Mouse (Mus musculus): ENCODE measurements at regions not wholly inside any gene's neighbourhood (a gene's known extent, or its start where the extent isn't known, plus 50 kb on each side); places are given as distances from the start of the nearest gene placed in this dataset.

DNA sequence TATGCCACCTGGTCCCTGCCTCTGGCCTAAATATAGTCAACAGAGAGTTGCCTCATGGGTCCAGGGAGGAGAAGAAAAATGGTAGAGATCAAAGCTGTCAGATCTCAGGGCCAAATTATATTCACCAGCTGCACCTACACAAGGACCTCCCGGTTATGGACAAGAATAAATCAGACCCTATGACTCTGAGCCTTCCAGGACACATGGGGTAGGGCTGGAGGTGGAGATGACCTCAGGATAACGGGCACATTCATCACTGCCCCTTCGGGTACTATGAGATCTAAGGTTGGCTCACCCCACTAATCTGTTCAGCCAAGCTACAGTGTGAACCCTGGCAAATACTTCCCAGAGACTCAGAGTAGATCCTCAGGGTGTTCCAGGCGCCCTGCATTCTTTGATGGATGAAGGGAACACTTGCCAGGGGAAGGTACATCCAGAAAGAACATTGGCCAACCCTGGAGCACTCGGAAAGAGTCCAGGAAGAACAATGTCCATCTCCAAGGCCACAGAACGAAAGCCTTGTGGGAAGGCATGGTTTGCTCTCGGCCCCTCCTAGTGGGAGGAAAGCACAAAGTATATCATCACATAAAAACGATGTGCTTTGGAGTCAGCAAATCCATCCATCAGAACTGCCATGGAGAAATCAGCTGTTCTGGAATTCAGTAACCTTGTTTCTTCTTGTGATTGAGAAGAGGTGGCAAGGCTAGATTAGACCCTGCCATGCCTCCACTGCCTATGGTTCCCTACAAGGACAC, 191.2 kb upstream of the Rag2 start:
- TF ChIP-seq CTCF (conservative IDR thresholded peaks at IDR 0.05; ENCODE audit: low read length) = no peak
- Histone ChIP-seq H3K4me1 (replicated peaks; ENCODE audit: low read depth, low read length) (no peaks in the 10 kb centered on the region), H3K9me3 (ENCODE audit: low read length) (peaks cover 19% of the 10 kb centered on the region), H3K27me3 (ENCODE audit: insufficient read depth, low read length) (no peaks in the 10 kb centered on the region), H3K36me3 (ENCODE audit: insufficient read depth, low read length) (no peaks in the 10 kb centered on the region), H3K4me3 (replicated peaks; ENCODE audit: low read length) (no peak overlapping the region)

DNA sequence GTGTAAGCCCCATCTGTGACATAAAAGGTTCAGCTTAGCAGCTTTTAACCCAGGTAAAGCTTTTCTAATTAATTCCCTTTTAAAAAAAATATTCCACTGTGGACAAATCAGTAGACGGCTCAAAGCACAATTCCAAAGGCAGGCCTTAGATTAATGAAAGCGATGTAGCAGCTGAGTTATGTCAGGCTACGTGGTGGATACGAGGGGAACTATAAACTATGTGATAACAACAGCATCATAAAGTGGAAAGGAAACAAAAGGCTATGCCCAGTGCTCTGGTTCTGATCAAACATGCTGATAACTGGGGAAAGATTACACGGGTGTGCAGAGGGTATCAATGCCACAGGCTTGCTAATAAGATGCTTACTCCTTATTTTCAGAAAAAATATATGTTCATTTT, 184.3 kb upstream of the Rag2 start:
- Histone ChIP-seq H3K9me3 (ENCODE audit: low read length) (peaks cover 19% of the 10 kb centered on the region), H3K27me3 (ENCODE audit: insufficient read depth, low read length) (no peaks in the 10 kb centered on the region), H3K36me3 (ENCODE audit: insufficient read depth, low read length) (no peaks in the 10 kb centered on the region), H3K4me3 (replicated peaks; ENCODE audit: low read length) (no peak overlapping the region), H3K4me1 (replicated peaks; ENCODE audit: low read depth, low read length) (no peaks in the 10 kb centered on the region)
- TF ChIP-seq CTCF (conservative IDR thresholded peaks at IDR 0.05; ENCODE audit: low read length) (no peak), NANOG (IDR thresholded peaks at IDR 0.05; ENCODE audit: borderline replicate concordance, low read length) (no peak), POU5F1 (IDR thresholded peaks at IDR 0.05; ENCODE audit: borderline replicate concordance, low read length) (no peak)

- H3K27me3 ChIP-seq (ENCODE audit: insufficient read depth, low read length) = no peaks in the 10 kb centered on the region
- no peak for TF ChIP-seq POU5F1 (IDR thresholded peaks at IDR 0.05; ENCODE audit: borderline replicate concordance, low read length)
- H3K4me1 ChIP-seq (replicated peaks; ENCODE audit: low read depth, low read length) = no peaks in the 10 kb centered on the region
- no peaks in the 10 kb centered on the region for H3K36me3 ChIP-seq (ENCODE audit: insufficient read depth, low read length)
- peaks cover 13% of the 10 kb centered on the region for H3K9me3 ChIP-seq (ENCODE audit: low read length)
- no peak overlapping the region for H3K4me3 ChIP-seq (replicated peaks; ENCODE audit: low read length)
Measured at GRCm38 (mm10) chr2:101441081-101441630, 183.4 kb upstream of the Rag2 start.

- Histone ChIP-seq H3K36me3 (ENCODE audit: insufficient read depth, low read length) (no peaks in the 10 kb centered on the region), H3K27me3 (ENCODE audit: insufficient read depth, low read length) (no peaks in the 10 kb centered on the region), H3K9me3 (ENCODE audit: low read length) (no peaks in the 10 kb centered on the region), H3K4me1 (replicated peaks; ENCODE audit: low read depth, low read length) (no peaks in the 10 kb centered on the region), H3K4me3 (replicated peaks; ENCODE audit: low read length) (no peak overlapping the region)
- no peak for TF ChIP-seq POU5F1 (IDR thresholded peaks at IDR 0.05; ENCODE audit: borderline replicate concordance, low read length)
- no peak for TF ChIP-seq NANOG (IDR thresholded peaks at IDR 0.05; ENCODE audit: borderline replicate concordance, low read length)
- TF ChIP-seq CTCF (conservative IDR thresholded peaks at IDR 0.05; ENCODE audit: low read length) = no peak
Measured at GRCm38 (mm10) chr2:101455591-101455990, 168.9 kb upstream of the Rag2 start.

DNA sequence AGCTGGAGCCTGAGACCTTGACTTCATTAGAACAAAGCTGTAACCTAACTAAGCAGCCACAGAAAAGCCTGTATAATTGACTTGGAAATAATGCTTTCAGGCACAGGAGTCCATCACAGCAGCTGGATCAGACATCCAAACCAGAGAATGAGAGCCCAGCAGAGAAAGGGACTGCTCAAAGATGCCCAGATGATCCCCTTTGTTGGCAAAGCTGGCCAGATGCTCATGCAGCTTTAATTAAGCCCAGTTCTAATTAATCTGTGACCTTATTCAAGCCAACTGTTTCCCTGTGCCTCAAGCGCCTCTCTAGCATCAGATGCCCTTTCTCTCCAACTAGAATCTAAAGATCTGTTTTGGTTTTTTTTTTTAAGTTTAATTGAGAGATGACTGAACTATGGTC, 165.6 kb upstream of the Rag2 start:
- Histone ChIP-seq H3K36me3 (ENCODE audit: insufficient read depth, low read length) (no peaks in the 10 kb centered on the region), H3K4me1 (replicated peaks; ENCODE audit: low read depth, low read length) (no peaks in the 10 kb centered on the region), H3K9me3 (ENCODE audit: low read length) (no peaks in the 10 kb centered on the region), H3K4me3 (replicated peaks; ENCODE audit: low read length) (no peak overlapping the region), H3K27me3 (ENCODE audit: insufficient read depth, low read length) (no peaks in the 10 kb centered on the region)
- TF ChIP-seq NANOG (IDR thresholded peaks at IDR 0.05; ENCODE audit: borderline replicate concordance, low read length) (no peak), CTCF (conservative IDR thresholded peaks at IDR 0.05; ENCODE audit: low read length) (no peak), POU5F1 (IDR thresholded peaks at IDR 0.05; ENCODE audit: borderline replicate concordance, low read length) (no peak)

- H3K27me3 ChIP-seq (ENCODE audit: insufficient read depth, low read length) = no peaks in the 10 kb centered on the region
- H3K4me1 ChIP-seq (replicated peaks; ENCODE audit: low read depth, low read length) = no peaks in the 10 kb centered on the region
- no peaks in the 10 kb centered on the region for H3K36me3 ChIP-seq (ENCODE audit: insufficient read depth, low read length)
- H3K4me3 ChIP-seq (replicated peaks; ENCODE audit: low read length) = no peak overlapping the region
- no peaks in the 10 kb centered on the region for H3K9me3 ChIP-seq (ENCODE audit: low read length)
- TF ChIP-seq POU5F1 (IDR thresholded peaks at IDR 0.05; ENCODE audit: borderline replicate concordance, low read length) (no peak), NANOG (IDR thresholded peaks at IDR 0.05; ENCODE audit: borderline replicate concordance, low read length) (no peak), CTCF (conservative IDR thresholded peaks at IDR 0.05; ENCODE audit: low read length) (no peak)
Measured at GRCm38 (mm10) chr2:101462450-101462849, 162.1 kb upstream of the Rag2 start.

- Histone ChIP-seq H3K36me3 (ENCODE audit: insufficient read depth, low read length) (no peaks in the 10 kb centered on the region), H3K27me3 (ENCODE audit: insufficient read depth, low read length) (no peaks in the 10 kb centered on the region), H3K9me3 (ENCODE audit: low read length) (no peaks in the 10 kb centered on the region), H3K4me3 (replicated peaks; ENCODE audit: low read length) (no peak overlapping the region), H3K4me1 (replicated peaks; ENCODE audit: low read depth, low read length) (no peaks in the 10 kb centered on the region)
- TF ChIP-seq NANOG (IDR thresholded peaks at IDR 0.05; ENCODE audit: borderline replicate concordance, low read length) = no peak
- no peak for TF ChIP-seq CTCF (conservative IDR thresholded peaks at IDR 0.05; ENCODE audit: low read length)
- TF ChIP-seq POU5F1 (IDR thresholded peaks at IDR 0.05; ENCODE audit: borderline replicate concordance, low read length) = no peak
Measured at GRCm38 (mm10) chr2:101464291-101465140, 160.0 kb upstream of the Rag2 start.

GRCm38 (mm10) chr2:101470569-101471100, 153.9 kb upstream of the Rag2 start:
- Histone ChIP-seq H3K4me1 (replicated peaks; ENCODE audit: low read depth, low read length) (no peaks in the 10 kb centered on the region), H3K36me3 (ENCODE audit: insufficient read depth, low read length) (no peaks in the 10 kb centered on the region), H3K4me3 (replicated peaks; ENCODE audit: low read length) (no peak overlapping the region), H3K9me3 (ENCODE audit: low read length) (no peaks in the 10 kb centered on the region), H3K27me3 (ENCODE audit: insufficient read depth, low read length) (no peaks in the 10 kb centered on the region)
- TF ChIP-seq CTCF (conservative IDR thresholded peaks at IDR 0.05; ENCODE audit: low read length) (no peak), NANOG (IDR thresholded peaks at IDR 0.05; ENCODE audit: borderline replicate concordance, low read length) (no peak), POU5F1 (IDR thresholded peaks at IDR 0.05; ENCODE audit: borderline replicate concordance, low read length) (no peak)

Measured in E14TG2a.4 (cell line).